Mouse (Mus musculus) c-Kit-negative CD71-positive TER-119-positive erythroid progenitor cells, embryonic 14.5 days (primary cell): Measurements from ENCODE around the gene Prokr1.
"Not testable (repeated sequence)": the region's sequence is repeated elsewhere in the genome, so short reads cannot be mapped to it uniquely, and the experiment has no call there.

Source experiments
- DNase-seq: peaks from one replicate; pipeline ENCODE4 v3.0.0-alpha.2; 2013; ENCODE audit warnings: low read depth, low spot score

The Prokr1 gene

GRCm38 (mm10) chr6:87590394-87591281, at the start of gene Prokr1:
TSS of gene Prokr1 (minus strand) at chr6:87590743.
- DNase-seq, result peak; percentile 67

DNA sequence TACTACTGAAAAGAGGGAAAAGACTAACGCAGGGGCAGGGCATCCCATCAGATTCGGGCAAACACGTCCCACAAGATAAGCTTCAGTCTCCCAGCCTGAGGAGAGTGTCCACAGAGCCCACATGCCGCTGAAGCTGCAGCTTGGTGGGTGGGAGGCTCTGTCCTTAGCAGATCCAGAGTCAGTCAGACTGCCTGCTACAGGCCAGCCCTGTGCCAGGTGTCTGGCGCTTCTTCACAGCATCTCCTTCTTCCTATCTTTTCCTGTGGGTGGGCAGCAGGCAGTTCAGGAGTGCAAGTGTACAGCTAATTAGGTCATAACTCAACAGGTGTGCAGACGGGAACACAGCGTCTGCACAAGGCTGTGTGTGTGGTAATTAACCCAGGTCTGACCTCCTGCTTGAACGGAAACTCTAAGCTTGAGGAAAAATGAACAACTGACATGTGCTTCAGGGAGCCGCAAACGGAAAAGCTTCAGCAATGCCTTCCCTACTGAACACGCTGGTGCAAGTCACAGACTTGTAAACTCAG, 47.7 kb upstream of the Prokr1 start:
- DNase-seq, result no peak

DNA sequence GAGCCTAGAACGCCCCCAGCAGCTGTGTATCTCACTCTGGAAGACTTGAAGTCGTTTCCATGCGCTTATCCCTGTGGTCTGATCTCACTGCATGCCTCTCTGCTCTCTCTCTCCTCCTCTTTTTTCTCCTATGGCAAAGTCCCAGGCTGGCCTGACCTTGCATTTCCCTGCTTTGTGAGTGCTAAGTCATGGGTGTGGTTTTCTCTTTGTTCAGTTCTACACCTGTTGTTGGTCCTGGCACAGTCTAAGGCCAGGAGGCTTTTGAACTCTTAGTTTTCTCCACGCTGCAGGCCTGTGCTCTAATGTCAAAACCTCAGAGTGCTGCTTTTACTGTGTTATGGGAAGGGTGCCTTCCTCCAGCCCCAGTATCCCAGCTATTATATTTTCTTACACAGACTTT, 41.6 kb upstream of the Prokr1 start:
- DNase-seq, result no peak

GRCm38 (mm10) chr6:87628936-87629335, 38.4 kb upstream of the Prokr1 start:
- DNase-seq, result not testable (repeated sequence)

DNA sequence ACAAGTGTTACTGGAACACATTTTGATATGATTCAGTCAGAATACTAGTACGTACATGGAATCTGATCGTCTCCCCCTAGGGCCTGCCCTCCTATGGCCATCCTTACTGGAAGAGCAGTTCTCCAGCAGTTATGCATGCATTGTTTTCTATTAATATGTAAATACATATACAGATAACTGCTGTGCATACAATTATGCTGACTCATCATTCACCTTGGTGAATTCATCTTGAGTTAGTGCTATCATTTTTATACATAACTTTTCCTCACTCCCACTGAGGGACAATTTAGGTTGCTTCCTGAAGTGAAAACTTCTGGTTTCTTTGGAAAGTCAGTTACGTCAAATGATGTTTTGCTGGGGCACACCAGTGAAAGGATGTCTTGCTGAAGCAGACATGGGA, 32.6 kb upstream of the Prokr1 start:
- DNase-seq, result no peak

DNA sequence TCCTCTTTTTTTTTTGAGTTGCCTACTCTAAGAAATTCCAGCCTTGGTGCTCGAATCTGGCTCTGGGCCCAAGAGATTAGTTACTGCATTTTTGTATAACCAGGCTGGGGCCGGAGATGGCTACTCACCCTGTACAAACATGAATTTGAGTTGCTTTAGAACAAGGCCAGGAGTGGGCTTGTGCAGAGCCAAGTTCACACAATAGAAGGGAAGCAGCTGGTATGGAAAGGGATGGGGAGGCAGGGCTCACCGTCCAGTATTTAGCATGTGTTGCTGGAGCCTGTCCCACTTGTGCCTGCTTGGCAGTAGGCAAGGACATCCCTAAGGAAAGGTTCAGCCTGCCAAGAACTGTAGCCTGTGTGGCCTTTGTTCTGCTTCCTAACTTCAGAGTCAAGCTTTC, 30.7 kb upstream of the Prokr1 start:
- DNase-seq, result no peak

DNA sequence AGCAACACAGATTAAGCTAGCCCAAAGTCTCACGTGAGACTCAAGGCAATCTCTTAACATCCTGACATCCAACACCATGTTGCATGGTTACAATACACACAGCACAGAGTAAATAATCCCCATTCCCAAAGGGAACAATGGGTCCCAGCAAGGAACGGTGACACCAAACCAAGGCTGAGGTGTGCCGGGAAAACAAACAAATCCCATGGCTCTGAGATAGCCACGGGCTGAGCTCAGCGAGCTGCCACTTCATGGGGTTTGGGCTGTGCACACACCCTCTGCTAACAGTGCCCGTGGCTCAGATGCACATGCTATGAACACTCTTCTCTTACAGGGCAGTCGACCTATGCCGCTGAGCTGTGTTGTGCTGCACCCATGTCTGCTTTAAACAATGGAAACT, 27.5 kb upstream of the Prokr1 start:
- DNase-seq, result no peak

- no peak for DNase-seq
Observed at GRCm38 (mm10) chr6:87615696-87616083, 25.1 kb upstream of the Prokr1 start.

GRCm38 (mm10) chr6:87614794-87615695, 24.5 kb upstream of the Prokr1 start:
- no peak for DNase-seq

DNA sequence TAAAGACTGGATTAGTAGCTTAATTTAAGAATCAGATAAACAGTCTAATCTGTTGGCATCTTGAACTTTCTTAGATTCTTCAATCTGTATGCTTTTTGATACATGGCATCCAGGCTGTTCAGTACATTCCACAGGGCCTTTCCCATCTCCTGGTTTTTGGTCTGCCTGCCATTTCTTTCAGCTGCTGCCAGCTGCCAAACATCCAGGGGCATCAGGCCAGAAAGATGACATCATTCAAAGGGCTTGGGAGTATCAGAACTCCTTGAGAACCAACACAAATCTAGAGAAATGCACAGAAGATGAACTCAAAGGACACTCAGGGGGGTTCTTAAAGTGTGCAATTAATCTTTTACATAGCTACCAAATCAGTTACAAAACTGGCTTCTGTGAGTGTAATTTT, 9.3 kb upstream of the Prokr1 start:
- DNase-seq, result no peak

DNA sequence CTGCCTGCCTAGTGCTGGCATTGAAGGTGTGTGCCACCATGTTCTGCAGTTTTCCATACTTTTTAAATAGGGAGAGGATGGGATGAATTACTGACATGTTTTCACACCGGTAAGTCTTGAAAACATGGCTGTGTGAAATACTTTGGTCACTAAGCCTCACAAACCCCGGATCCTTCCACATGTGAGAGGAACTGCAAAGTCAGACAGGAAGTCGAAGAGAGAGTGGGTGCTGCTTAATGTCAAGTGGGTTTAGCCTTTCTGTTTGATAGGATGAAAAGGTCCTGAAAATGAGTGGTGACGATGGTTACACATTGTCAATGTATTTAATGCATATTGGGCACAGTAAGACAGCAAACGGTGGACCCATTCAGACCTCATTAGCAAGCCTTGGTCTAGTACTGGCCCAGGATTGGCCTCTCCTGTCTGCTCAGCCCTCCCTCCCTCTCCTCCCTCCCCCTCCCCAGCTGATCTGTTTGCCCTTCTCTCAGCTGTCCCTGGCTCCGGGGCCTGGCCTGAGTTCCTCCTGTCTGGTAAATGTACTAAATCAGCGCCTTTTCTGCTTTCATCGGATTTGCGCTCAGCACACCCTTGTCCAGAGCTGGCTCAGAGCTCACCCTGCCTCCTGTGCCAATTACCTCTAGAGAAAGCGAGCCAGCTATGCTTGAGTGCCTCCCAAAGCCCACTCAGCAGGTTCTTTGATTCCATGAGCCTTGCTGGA, 6.7 kb upstream of the Prokr1 start:
- no peak for DNase-seq

DNA sequence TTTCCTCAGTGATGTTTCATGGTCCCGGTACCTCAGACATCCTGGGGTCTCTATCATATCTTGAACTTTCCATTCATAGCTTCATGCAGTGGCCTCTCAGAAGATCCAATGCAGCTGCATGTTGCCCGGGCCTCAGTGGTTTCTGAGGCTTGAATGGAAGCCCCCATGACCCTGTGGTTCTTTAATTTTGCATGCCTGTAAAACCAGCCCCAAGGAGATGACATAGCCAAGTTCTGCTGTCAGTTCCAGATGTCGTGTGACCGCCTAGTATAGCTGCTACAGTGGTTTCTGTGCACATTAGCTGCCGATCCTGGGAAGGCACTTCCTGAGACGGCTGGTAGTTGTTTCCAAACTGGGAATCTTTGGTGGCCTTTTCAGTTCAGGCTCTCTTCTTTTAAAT, 3.6 kb upstream of the Prokr1 start:
- no peak for DNase-seq

DNA sequence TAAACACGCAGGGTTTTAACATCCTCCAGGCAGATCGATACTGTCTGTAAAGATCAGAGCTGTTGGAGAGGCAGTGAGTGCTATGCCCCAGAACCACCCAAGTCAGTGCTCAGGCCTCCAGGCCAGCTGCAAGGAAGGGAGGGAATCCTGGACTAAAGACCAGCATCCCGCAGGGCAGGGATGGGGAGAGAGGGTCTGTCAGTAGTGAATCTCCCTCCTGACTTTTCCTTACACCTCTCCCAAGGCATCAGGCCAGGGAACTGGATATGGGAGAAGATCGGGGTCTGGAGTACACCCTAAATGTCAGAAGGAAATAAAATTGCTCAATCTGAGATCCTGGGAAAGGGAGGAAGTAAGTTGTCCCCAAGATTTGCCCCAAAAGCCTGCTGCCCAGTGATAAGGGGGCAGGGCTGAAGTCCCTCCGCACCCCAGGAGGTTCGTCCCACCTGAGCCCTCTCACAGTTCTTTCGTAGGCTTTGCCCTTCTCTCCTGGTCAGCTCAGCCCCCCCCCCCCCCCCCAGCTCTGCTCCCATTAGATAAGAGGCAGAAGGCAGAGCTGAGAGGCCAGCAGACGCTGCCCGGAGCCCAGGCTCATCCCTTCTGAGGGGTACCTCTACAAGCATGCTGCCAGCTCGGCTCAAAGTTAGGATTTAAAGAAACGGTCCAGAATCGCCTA, 687 bp downstream of the Prokr1 start:
- peak; percentile 26 for DNase-seq

DNA sequence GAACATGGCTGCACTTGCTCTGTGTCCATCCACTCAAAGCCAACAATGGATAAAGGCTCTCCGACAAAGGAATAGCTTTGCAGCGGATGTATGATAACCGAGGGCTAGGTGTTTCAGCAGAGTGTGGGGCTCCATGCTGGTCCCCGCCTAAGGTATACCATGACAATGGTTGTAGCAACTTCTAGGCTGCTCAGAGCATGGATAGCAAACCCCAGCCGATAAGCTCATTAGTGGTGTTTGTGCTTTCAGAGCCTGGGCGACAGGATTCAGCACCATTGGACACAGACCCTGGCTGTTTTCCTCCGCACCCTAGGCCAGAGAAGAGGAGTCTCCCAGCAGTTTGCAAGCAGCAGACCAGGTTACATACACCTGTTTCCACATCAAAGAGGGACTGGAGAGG, 6.6 kb downstream of the Prokr1 start:
- DNase-seq, result no peak

DNA sequence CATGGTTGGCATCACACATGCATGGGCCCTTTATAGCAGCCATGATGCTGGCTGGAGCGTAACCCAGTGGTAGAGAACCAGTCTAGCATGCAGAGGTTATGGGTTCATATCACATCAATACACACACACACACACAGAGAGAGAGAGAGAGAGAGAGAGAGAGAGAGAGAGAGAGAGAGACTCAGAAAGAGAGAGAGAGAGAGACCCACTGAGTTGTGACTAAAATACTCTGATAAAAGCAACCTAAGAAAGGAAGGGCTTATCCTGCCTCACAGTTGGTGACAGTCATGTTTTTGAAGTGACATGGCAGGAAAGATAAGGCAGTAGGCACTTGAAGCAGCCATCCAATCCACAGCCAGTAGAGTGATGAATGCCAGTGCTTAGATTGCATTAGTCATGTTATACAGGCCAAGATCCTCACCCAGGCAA, 7.3 kb downstream of the Prokr1 start:
- peak; percentile 88 for DNase-seq

GRCm38 (mm10) chr6:87582456-87582855, 8.1 kb downstream of the Prokr1 start:
- DNase-seq, result no peak

DNA sequence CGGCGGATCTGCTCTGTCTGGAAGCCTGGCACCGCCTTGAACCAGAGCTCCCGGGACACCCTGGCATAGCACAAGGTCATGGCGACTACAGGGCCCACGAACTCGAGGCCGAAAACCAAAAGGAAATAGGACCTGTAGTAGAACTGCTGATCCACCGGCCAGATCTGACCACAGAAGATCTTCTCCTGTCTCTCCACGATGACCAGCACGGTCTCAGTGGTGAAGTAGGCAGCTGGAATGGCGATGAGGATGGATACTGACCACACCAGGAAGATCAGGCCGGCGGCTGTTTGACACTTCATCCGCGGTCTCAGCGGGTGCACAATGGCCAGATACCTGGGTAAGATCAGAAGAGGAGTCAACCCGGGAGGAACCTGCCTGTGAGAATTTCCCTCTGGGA, 9.0 kb downstream of the Prokr1 start:
- DNase-seq, result no peak

DNA sequence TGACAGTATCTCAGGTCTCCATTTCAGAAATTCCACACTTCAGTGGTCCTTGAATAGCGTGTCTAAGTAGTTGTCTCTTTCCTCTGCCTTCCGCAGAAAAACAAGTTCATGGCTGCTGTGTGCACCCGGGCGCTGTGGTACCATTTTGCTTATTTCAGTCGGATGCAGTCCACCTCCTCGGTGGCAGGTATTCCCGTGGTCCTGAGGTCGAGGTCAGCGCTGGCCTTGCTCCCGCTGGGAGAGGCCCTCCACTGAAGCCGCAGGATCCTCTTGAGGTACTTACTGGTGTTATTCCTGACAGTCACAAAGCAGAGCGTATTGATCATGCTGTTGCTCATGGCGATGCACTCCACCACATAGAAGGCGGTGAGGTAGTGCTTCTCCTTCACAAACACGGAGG, 9.5 kb downstream of the Prokr1 start:
- DNase-seq, result no peak

GRCm38 (mm10) chr6:87578247-87578646, 12.3 kb downstream of the Prokr1 start:
- no peak for DNase-seq

DNA sequence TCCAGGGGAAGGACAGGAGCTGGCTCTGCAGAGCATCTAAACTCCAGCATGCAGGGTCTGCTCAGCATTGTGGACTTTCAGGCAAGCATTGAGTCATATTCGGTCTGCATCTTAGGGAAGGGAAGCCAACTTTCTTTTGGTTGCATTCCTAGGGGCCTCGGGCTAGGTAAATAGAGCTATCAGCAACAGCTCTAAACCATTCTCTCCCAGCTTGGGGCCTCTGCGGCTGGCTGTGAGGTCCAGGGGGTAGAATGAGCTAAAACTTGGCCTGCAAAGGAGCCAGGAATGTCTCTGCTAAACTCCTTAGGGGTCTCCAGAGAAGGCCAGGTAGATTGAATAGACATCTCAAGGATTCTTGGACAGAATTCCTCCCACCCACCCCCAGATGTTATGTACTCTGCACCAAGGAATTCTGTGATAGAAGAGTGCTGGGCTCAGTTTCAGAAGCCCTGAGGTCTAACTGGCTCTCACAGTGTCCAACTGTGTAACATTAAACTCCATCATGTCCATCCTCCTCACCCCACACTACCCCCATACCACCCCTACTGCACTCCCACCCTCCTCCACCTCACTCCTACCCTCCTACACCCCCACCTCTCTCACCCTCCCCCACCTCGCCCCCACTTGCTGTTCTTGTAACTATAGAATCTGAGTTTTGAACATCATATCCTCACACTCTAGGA, 13.8 kb downstream of the Prokr1 start:
- no peak for DNase-seq

DNA sequence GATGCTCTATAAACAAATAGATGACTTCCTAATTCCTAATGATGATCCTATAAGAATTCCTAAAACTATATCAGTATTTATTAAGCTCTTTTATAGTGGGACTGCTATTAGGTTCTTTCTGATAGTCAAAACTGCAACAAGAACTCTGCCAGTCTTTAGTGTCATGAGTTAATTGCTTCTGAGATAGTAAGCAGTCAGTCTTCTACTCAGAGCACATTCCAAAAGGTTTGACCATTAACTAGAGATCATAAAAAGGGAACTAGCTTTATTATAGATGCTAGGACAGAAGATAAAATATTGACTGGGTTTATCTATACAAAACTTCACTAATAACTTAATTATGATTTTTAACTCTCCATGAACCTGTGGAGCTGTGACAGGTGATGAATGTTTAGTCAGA, 18.7 kb downstream of the Prokr1 start:
- DNase-seq, result not testable (repeated sequence)
